Mouse (Mus musculus) MEL (cell line): ENCODE measurements at regions not wholly inside any gene's neighbourhood (a gene's known extent, or its start where the extent isn't known, plus 50 kb on each side); places are given as distances from the start of the nearest gene placed in this dataset.

Experiments used
- CTCF ChIP-seq, 3 experiments: IDR thresholded peaks in 2 of 3; conservative IDR thresholded peaks in 1 of 3; 2 replicates each; pipeline ENCODE4 v1.5.1; 2011 to 2012; ENCODE audit warnings: low read length in 3 of 3, low read depth in 2 of 3, mild to moderate bottlenecking in 2 of 3, improper control_type of control experiment in 1 of 3, inconsistent platforms in 1 of 3, mixed read lengths in 1 of 3, moderate library complexity in 1 of 3; ENCODE audit not compliant: control insufficient read depth in 1 of 3, insufficient read depth in 1 of 3, poor library complexity in 1 of 3, severe bottlenecking in 1 of 3
- E2F4 ChIP-seq: IDR thresholded peaks from 2 replicates; pipeline ENCODE4 v1.6.1; 2011; ENCODE audit warnings: low read depth, low read length, improper control_type of control experiment, borderline replicate concordance
- EP300 ChIP-seq, 2 experiments: IDR thresholded peaks; 2 replicates each; pipeline ENCODE4 v1.6.1; 2011; ENCODE audit warnings: improper control_type of control experiment in 2 of 2, low read length in 2 of 2, low read depth in 1 of 2, mild to moderate bottlenecking in 1 of 2
- GABPA ChIP-seq: IDR thresholded peaks from 2 replicates; pipeline ENCODE4 v1.6.1; 2012; ENCODE audit warnings: low read depth, mild to moderate bottlenecking, inconsistent platforms, low read length, improper control_type of control experiment, moderate library complexity
- MXI1 ChIP-seq: IDR thresholded peaks from 2 replicates; pipeline ENCODE4 v1.6.1; 2011; ENCODE audit warnings: mild to moderate bottlenecking, low read depth, low read length, improper control_type of control experiment
- NELFE ChIP-seq: IDR thresholded peaks from 2 replicates; pipeline ENCODE4 v1.6.1; 2011; ENCODE audit warnings: low read depth, low read length, improper control_type of control experiment
- POLR2AphosphoS2 ChIP-seq: IDR thresholded peaks from 2 replicates; pipeline ENCODE4 v1.6.1; 2011; ENCODE audit warnings: low read length, improper control_type of control experiment
- TCF12 ChIP-seq: IDR thresholded peaks from 2 replicates; pipeline ENCODE4 v1.6.1; 2014; ENCODE audit warnings: low read depth, mild to moderate bottlenecking, inconsistent platforms, low read length, improper control_type of control experiment, moderate library complexity
- USF1 ChIP-seq: IDR thresholded peaks from 2 replicates; pipeline ENCODE4 v1.6.1; 2014; ENCODE audit warnings: low read depth, mild to moderate bottlenecking, inconsistent platforms, low read length, improper control_type of control experiment, moderate library complexity

- no peak for TF ChIP-seq MXI1
- no peak for TF ChIP-seq TCF12
- TF ChIP-seq CTCF (IDR thresholded peaks at IDR 0.05 in 2 of 3, conservative IDR thresholded peaks at IDR 0.05 in 1 of 3; ENCODE audit: control insufficient read depth in 1 of 3, insufficient read depth in 1 of 3, low read depth in 2 of 3, low read length in 3 of 3, poor library complexity in 1 of 3, severe bottlenecking in 1 of 3): no peak
- no peak for TF ChIP-seq E2F4
- no peak for TF ChIP-seq GABPA
- no peak for TF ChIP-seq EP300 (IDR thresholded peaks at IDR 0.05; ENCODE audit: low read depth in 1 of 2, low read length in 2 of 2)
- no peak for TF ChIP-seq POLR2AphosphoS2
- no peak for TF ChIP-seq USF1
- no peak for TF ChIP-seq NELFE
Measured at GRCm38 (mm10) chr1:193476805-193477204, 106.7 kb upstream of the Camk1g start.
